Mouse (Mus musculus) urinary bladder, postnatal 14 days (tissue): ENCODE measurements around the gene Klhl35.

Source experiments
- DNase-seq: peaks from one replicate; pipeline ENCODE4 v3.0.0; 2021; ENCODE audit warnings: low spot score

Gene Klhl35

GRCm38 (mm10) chr7:99465811-99466210 is at the start of gene Klhl35:
Gene Klhl35 (plus strand): TSS chr7:99466004.
- peak; percentile 63 for DNase-seq

GRCm38 (mm10) chr7:99419311-99419710 is 46.5 kb upstream of the Klhl35 start:
- no peak for DNase-seq

GRCm38 (mm10) chr7:99421006-99421405 is 44.8 kb upstream of the Klhl35 start:
- DNase-seq: no peak

GRCm38 (mm10) chr7:99424538-99425155 is 41.2 kb upstream of the Klhl35 start:
- peak; percentile 67 for DNase-seq

GRCm38 (mm10) chr7:99425706-99426105 is 40.1 kb upstream of the Klhl35 start:
- no peak for DNase-seq

- DNase-seq: no peak
These were observed 38.8 kb upstream of the Klhl35 start for GRCm38 (mm10) chr7:99427031-99427430.

GRCm38 (mm10) chr7:99427987-99428386 is 37.8 kb upstream of the Klhl35 start:
- DNase-seq: no peak

- no peak for DNase-seq
These were observed 37.0 kb upstream of the Klhl35 start for GRCm38 (mm10) chr7:99428836-99429235.

GRCm38 (mm10) chr7:99429786-99430185 is 36.0 kb upstream of the Klhl35 start:
- DNase-seq: peak; percentile 67

- no peak for DNase-seq
These were observed 35.6 kb upstream of the Klhl35 start for GRCm38 (mm10) chr7:99430246-99430645.

GRCm38 (mm10) chr7:99432248-99432647 is 33.6 kb upstream of the Klhl35 start:
- no peak for DNase-seq

GRCm38 (mm10) chr7:99432863-99433262 is 32.9 kb upstream of the Klhl35 start:
- no peak for DNase-seq

- DNase-seq: no peak
These were observed 31.0 kb upstream of the Klhl35 start for GRCm38 (mm10) chr7:99434672-99435250.

GRCm38 (mm10) chr7:99436530-99436929 is 29.3 kb upstream of the Klhl35 start:
- DNase-seq: no peak

- DNase-seq: no peak
These were observed 26.9 kb upstream of the Klhl35 start for GRCm38 (mm10) chr7:99438881-99439280.

- peak; percentile 67 for DNase-seq
These were observed 24.2 kb upstream of the Klhl35 start for GRCm38 (mm10) chr7:99441534-99442072.

- DNase-seq: no peak
These were observed 22.6 kb upstream of the Klhl35 start for GRCm38 (mm10) chr7:99443164-99443563.

GRCm38 (mm10) chr7:99444012-99444411 is 21.8 kb upstream of the Klhl35 start:
- DNase-seq: no peak

- no peak for DNase-seq
These were observed 20.0 kb upstream of the Klhl35 start for GRCm38 (mm10) chr7:99445833-99446232.

- no peak for DNase-seq
These were observed 18.5 kb upstream of the Klhl35 start for GRCm38 (mm10) chr7:99447323-99447722.

- no peak for DNase-seq
These were observed 17.2 kb upstream of the Klhl35 start for GRCm38 (mm10) chr7:99448619-99449018.

GRCm38 (mm10) chr7:99449063-99449462 is 16.7 kb upstream of the Klhl35 start:
- no peak for DNase-seq

GRCm38 (mm10) chr7:99449751-99450150 is 16.1 kb upstream of the Klhl35 start:
- DNase-seq: no peak

- peak; percentile 68 for DNase-seq
These were observed 15.1 kb upstream of the Klhl35 start for GRCm38 (mm10) chr7:99450703-99451102.
